Mouse (Mus musculus) effector memory CD4-positive, alpha-beta T cell, adult 7 months (primary cell): ENCODE data around the gene Trnp1. TPM values are rescaled to one million over a fixed set of nuclear protein-coding genes. Genes with fewer than 3 reads are reported as not detected.

ENCODE experiments used
- polyA plus RNA-seq: library from polyadenylated mRNA; unstranded; fragments of 100-300 nt; shearing (Covaris generic); gene quantifications from one replicate; pipeline ENCODE4 v1.2.1, GENCODE M21; 2017

Gene Trnp1
- polyA plus RNA-seq, result not detected

DNA sequence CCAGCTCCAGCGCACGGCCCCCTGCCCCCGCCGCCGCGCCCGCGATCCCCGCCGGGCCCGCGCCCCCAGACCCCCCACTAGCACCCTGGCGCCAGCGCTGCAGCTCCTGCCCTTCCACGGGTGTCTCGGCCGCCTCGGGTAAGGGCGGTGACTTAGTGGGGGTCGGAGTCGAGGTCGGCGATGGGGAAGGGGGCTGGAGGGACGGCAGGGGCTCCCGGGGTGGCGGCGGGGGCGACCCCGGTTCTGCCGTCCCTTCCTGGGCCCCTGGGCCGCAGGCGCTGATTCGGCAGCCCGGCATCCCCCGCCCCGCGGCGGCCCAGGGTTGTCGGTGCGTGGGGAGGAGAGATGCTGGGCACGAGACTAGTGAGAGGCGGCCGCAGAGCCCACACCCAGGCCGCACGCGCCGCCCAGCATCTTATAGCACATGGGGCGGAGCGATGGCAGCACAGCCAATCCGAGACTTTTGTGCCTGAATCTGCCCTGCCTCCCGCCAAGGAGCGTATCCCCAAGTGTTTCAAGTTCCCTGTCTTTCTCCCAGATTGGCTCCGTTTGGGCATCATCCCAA is at the start of gene Trnp1:
Gene Trnp1, minus strand, starts transcription at position 391 of the 565 bp plus-strand sequence.

DNA sequence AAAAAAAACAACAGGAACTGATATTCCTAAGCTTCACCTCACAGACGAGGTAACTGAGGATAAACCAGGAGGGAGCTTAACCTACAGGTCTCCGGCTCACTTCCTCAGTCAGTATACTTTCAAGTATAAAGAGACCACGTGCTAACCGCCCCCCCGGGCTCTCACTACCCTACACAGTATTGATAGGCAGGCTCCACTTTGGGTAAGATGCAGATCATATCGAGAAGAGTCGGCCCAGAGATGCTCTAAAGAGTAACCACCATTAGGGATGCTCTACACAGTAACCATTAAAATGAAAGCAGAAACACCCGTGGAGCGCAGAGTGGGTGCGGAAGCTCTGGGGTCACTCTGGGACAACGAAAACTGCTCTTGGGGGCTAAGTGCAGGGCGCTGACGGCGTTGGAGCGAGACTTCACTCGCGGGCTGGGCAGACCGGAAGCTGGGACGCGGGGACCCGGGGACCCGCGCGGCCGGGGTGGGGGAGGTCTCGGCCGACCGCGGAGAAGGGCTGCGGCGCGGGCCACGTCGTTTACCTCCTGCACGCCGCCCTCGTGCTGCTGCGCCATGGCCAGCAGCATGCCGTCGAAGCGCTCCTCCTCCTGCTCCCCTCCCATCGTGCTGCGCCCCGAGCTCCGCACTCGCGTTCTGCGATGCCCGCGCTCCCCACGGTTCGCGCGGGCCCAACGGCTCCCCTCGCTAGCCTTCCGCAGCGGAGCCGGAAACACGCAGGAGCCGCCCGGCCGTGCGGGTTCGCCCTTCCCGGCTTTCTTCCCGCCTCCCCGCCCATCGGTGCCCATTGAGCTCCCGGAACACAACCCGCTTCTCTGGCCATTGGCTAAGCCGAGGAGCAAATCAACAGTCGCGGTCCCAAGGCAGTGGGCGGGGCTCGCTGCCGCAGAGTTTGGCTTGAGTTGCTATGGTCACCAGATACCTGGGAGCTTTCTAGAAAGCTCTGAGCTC is 47.2 kb upstream of the Trnp1 start, which contains the start of gene Nudc:
Gene Nudc, minus strand, starts transcription at position 725 of the 960 bp plus-strand sequence.

DNA sequence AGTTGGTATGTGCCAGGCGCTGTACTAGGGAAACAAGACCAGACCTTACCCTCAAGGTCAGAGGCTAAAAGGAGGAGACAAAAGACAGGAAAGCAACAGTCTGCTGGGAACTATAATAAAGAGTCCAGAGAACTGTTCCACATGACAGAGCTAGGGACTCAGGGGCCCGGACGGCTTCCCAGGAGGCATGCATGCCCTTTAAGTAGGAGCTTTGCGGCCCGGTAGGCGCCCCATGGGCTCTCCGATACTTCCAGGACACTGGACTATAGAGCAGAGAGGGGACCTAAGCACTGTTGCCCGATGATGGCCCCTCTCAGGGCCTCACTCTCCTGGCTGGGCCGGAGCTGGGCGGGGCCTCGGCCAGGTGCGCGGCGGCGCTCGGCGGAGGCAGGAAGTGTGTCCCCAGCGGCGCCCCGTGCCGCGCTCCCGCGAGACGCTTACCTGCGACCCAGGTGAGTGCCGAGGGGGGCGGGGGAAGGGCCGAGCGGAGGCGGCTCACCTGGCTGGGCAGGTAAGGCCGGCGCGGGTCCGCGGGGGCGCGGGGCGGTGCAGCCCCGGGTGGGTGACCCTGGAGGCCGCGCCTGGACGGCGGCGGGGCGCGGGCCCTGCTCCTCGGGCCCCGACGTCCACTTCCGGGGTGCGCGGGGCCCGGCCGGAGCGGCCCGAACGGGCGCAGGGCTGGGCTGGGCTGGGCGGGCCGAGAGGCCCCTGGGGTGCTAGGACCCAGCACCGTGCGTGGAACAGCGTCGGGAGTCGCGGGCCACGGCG is 20.4 kb upstream of the Trnp1 start, which contains the start of gene Kdf1:
Gene Kdf1, plus strand, starts transcription at position 363 of the 768 bp plus-strand sequence.

GRCm38 (mm10) chr4:133479458-133480184 is 18.7 kb downstream of the Trnp1 start, which contains the start of gene Tent5b:
Gene Tent5b (plus strand): TSS chr4:133480132.

Other genes starting within 250 kb of the Trnp1 start
- 6.4 TPM for gene Sytl1, start 235.4 kb downstream of the Trnp1 start, polyA plus RNA-seq
- 58.9 TPM for gene Tmem222, start 220.8 kb downstream of the Trnp1 start, polyA plus RNA-seq
- 4.2 TPM for gene Wdtc1, start 145.1 kb downstream of the Trnp1 start, polyA plus RNA-seq
- 16.2 TPM for gene Slc9a1, start 128.8 kb downstream of the Trnp1 start, polyA plus RNA-seq
- 0.33 TPM for gene Tent5b, start 18.4 kb downstream of the Trnp1 start, polyA plus RNA-seq
- 0.67 TPM for gene Kdf1, start 20.4 kb upstream of the Trnp1 start, polyA plus RNA-seq
- gene Nudc, start 47.4 kb upstream of the Trnp1 start, polyA plus RNA-seq, result 115 TPM
- gene Nr0b2, start 54.8 kb upstream of the Trnp1 start, polyA plus RNA-seq, result not detected
- 21.9 TPM for gene Gpatch3, start 76.2 kb upstream of the Trnp1 start, polyA plus RNA-seq
- 8.4 TPM for gene Gpn2, start 85.8 kb upstream of the Trnp1 start, polyA plus RNA-seq
- 24.2 TPM for gene Sfn, start 103.6 kb upstream of the Trnp1 start, polyA plus RNA-seq
- gene Zdhhc18, start 151.6 kb upstream of the Trnp1 start, polyA plus RNA-seq, result 301 TPM
- 17.0 TPM for gene Pigv, start 174.1 kb upstream of the Trnp1 start, polyA plus RNA-seq